Mouse (Mus musculus): ENCODE data around the gene Ppm1n.

GRCm38 (mm10) chr7:19282385-19282784 is 2.5 kb upstream of the Ppm1n start, which contains the start of gene Rtn2:
- no peak for TF ChIP-seq CTCF (conservative IDR thresholded peaks at IDR 0.05; ENCODE audit: low read length)
- TF ChIP-seq POU5F1 (IDR thresholded peaks at IDR 0.05; ENCODE audit: borderline replicate concordance, low read length): no peak

All from E14TG2a.4 (cell line).